Mouse (Mus musculus): ENCODE results near the gene Slc25a26.

DNA sequence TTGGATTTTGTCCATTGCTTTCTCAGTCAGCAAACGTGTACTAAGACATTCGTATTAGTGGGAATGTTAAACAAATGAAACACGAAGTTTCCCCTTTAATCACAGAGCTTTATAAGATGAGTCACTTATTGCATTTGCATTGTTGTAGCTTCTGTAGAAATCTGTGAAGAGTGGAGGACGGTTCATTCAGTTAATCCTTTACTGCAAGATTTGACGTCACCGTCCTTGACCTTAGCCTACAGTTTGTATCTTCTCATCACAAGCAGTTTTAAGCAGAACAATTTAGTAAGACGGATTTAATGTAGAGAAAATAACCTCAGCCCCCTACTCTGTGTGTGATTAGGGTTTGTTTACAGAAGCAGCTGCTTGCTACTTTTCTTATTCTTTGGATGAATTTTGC, 41.7 kb downstream of the Slc25a26 start:
- TF ChIP-seq CTCF (IDR thresholded peaks at IDR 0.05; ENCODE audit: low read depth, low read length) (no peak), POLR2A (IDR thresholded peaks at IDR 0.05; ENCODE audit: borderline replicate concordance, low read depth, low read length) (no peak)
